Mouse (Mus musculus): ENCODE measurements around the gene Slamf9. TPM values are rescaled to one million over a fixed set of nuclear protein-coding genes. Genes with fewer than 3 reads are reported as not detected.

Gene Slamf9
- polyA plus RNA-seq, 1 experiment: 13.1 TPM

DNA sequence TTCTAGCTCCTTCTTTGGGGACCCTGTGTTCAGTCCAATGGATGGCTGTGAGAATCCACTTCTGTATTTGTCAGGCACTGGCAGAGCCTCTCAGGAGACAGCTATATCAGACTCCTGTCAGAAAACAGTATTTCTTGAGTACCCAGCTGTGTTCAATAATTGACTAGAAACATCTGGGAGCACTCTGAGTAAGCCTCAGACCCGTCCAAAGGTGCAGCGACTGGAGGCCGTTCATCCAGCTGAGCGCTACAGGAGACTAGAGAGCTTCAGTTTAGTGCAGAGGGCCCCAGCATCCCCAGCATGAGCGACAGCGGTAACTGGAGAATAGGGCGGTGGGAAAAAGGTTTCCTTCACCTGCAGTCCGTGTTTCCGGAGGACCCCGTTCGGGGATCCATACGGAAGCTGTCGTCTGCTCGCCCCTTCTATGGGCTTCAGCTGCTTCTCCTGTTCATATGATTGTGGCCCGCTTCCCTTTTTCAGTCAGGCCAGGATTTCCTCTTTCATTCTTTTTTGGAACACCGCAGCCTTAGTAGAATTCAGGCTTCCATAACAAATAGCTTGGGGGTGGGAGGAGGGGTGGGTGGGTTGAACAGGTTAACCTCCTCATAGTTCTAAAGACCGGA, 24.2 kb upstream of the Slamf9 start:
- Histone ChIP-seq H3K4me3 (ENCODE audit: control insufficient read depth, low read depth, low read length) (peak overlapping the region; percentile 68), H3K27ac (ENCODE audit: control insufficient read depth, insufficient read depth, low read depth, low read length) (no peak overlapping the region), H3K36me3 (ENCODE audit: control insufficient read depth, insufficient read depth, low read length) (no peaks in the 10 kb centered on the region), H3K4me1 (ENCODE audit: control insufficient read depth, insufficient read depth, low read length) (peaks cover 6% of the 10 kb centered on the region), H3K27me3 (ENCODE audit: control insufficient read depth, insufficient read depth, low read length) (no peaks in the 10 kb centered on the region)
- TF ChIP-seq CTCF (IDR thresholded peaks at IDR 0.05; ENCODE audit: control insufficient read depth, insufficient read depth, insufficient replicate concordance, low read depth, low read length) (no peak), POLR2A (IDR thresholded peaks at IDR 0.05; ENCODE audit: control insufficient read depth, low read depth, low read length) (no peak)

DNA sequence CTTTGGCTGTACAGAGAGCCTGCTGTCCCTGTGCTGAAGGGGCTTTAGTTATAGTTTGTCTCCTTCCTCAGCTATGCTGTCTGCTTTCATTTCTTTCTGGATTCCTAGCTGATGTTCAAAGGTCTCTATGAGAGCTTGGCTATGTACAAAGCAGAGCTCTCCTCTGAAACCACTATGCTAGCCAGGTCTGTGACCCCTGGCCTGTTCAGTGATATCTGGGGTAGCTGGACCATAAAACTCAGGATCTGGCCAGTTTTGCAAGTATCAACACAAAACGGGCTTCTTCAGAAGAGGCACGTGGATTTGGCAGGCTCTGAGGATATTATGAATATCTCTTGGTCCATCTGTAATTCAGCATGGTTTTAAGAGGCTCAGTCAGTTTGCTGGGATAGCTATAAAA, 22.2 kb upstream of the Slamf9 start:
- H3K4me1 ChIP-seq (ENCODE audit: control insufficient read depth, insufficient read depth, low read length): peaks cover 6% of the 10 kb centered on the region
- no peaks in the 10 kb centered on the region for H3K36me3 ChIP-seq (ENCODE audit: control insufficient read depth, insufficient read depth, low read length)
- no peak overlapping the region for H3K27ac ChIP-seq (ENCODE audit: control insufficient read depth, insufficient read depth, low read depth, low read length)
- TF ChIP-seq POLR2A (IDR thresholded peaks at IDR 0.05; ENCODE audit: control insufficient read depth, low read depth, low read length): no peak
- TF ChIP-seq CTCF (IDR thresholded peaks at IDR 0.05; ENCODE audit: control insufficient read depth, insufficient read depth, insufficient replicate concordance, low read depth, low read length): no peak
- no peaks in the 10 kb centered on the region for H3K27me3 ChIP-seq (ENCODE audit: control insufficient read depth, insufficient read depth, low read length)
- H3K4me3 ChIP-seq (ENCODE audit: control insufficient read depth, low read depth, low read length): no peak overlapping the region

- Histone ChIP-seq H3K27me3 (ENCODE audit: control insufficient read depth, insufficient read depth, low read length) (no peaks in the 10 kb centered on the region), H3K4me1 (ENCODE audit: control insufficient read depth, insufficient read depth, low read length) (peaks cover 6% of the 10 kb centered on the region), H3K27ac (ENCODE audit: control insufficient read depth, insufficient read depth, low read depth, low read length) (no peak overlapping the region), H3K4me3 (ENCODE audit: control insufficient read depth, low read depth, low read length) (no peak overlapping the region), H3K36me3 (ENCODE audit: control insufficient read depth, insufficient read depth, low read length) (no peaks in the 10 kb centered on the region)
- TF ChIP-seq CTCF (IDR thresholded peaks at IDR 0.05; ENCODE audit: control insufficient read depth, insufficient read depth, insufficient replicate concordance, low read depth, low read length) (no peak), POLR2A (IDR thresholded peaks at IDR 0.05; ENCODE audit: control insufficient read depth, low read depth, low read length) (no peak)
Observed at GRCm38 (mm10) chr1:172453810-172454209, 21.3 kb upstream of the Slamf9 start.

- Histone ChIP-seq H3K27me3 (ENCODE audit: control insufficient read depth, insufficient read depth, low read length) (no peaks in the 10 kb centered on the region), H3K27ac (ENCODE audit: control insufficient read depth, insufficient read depth, low read depth, low read length) (no peak overlapping the region), H3K36me3 (ENCODE audit: control insufficient read depth, insufficient read depth, low read length) (no peaks in the 10 kb centered on the region), H3K4me3 (ENCODE audit: control insufficient read depth, low read depth, low read length) (no peak overlapping the region), H3K4me1 (ENCODE audit: control insufficient read depth, insufficient read depth, low read length) (peaks cover 6% of the 10 kb centered on the region)
- TF ChIP-seq POLR2A (IDR thresholded peaks at IDR 0.05; ENCODE audit: control insufficient read depth, low read depth, low read length): no peak
Observed at GRCm38 (mm10) chr1:172455416-172455815, 19.7 kb upstream of the Slamf9 start.

- TF ChIP-seq CTCF (IDR thresholded peaks at IDR 0.05; ENCODE audit: control insufficient read depth, insufficient read depth, insufficient replicate concordance, low read depth, low read length): no peak
- TF ChIP-seq POLR2A (IDR thresholded peaks at IDR 0.05; ENCODE audit: control insufficient read depth, low read depth, low read length): no peak
- 0 out of 2 replicates have a peak overlapping the region, but pooled peaks have one; percentile 25 for H3K27ac ChIP-seq (ENCODE audit: control insufficient read depth, insufficient read depth, low read depth, low read length)
- peaks cover 2% of the 10 kb centered on the region for H3K4me1 ChIP-seq (ENCODE audit: control insufficient read depth, insufficient read depth, low read length)
- H3K27me3 ChIP-seq (ENCODE audit: control insufficient read depth, insufficient read depth, low read length): no peaks in the 10 kb centered on the region
- no peaks in the 10 kb centered on the region for H3K36me3 ChIP-seq (ENCODE audit: control insufficient read depth, insufficient read depth, low read length)
- H3K4me3 ChIP-seq (ENCODE audit: control insufficient read depth, low read depth, low read length): no peak overlapping the region
Observed at GRCm38 (mm10) chr1:172456001-172456677, 19.0 kb upstream of the Slamf9 start.

GRCm38 (mm10) chr1:172457196-172457595, 18.0 kb upstream of the Slamf9 start:
- no peak for TF ChIP-seq CTCF (IDR thresholded peaks at IDR 0.05; ENCODE audit: control insufficient read depth, insufficient read depth, insufficient replicate concordance, low read depth, low read length)
- no peak for TF ChIP-seq POLR2A (IDR thresholded peaks at IDR 0.05; ENCODE audit: control insufficient read depth, low read depth, low read length)

GRCm38 (mm10) chr1:172458041-172458440, 17.1 kb upstream of the Slamf9 start:
- Histone ChIP-seq H3K4me3 (ENCODE audit: control insufficient read depth, low read depth, low read length) (no peak overlapping the region), H3K36me3 (ENCODE audit: control insufficient read depth, insufficient read depth, low read length) (no peaks in the 10 kb centered on the region), H3K4me1 (ENCODE audit: control insufficient read depth, insufficient read depth, low read length) (peaks cover 2% of the 10 kb centered on the region; the same call in 1 of the 2 replicates), H3K27ac (ENCODE audit: control insufficient read depth, insufficient read depth, low read depth, low read length) (no peak overlapping the region), H3K27me3 (ENCODE audit: control insufficient read depth, insufficient read depth, low read length) (no peaks in the 10 kb centered on the region)
- TF ChIP-seq CTCF (IDR thresholded peaks at IDR 0.05; ENCODE audit: control insufficient read depth, insufficient read depth, insufficient replicate concordance, low read depth, low read length) (no peak), POLR2A (IDR thresholded peaks at IDR 0.05; ENCODE audit: control insufficient read depth, low read depth, low read length) (no peak)

More at GRCm38 (mm10) chr1:172457196-172457595, 18.0 kb upstream of the Slamf9 start:
- H3K4me1 ChIP-seq (ENCODE audit: control insufficient read depth, insufficient read depth, low read length): peaks cover 2% of the 10 kb centered on the region; the same call in 1 of the 2 replicates
- H3K36me3 ChIP-seq (ENCODE audit: control insufficient read depth, insufficient read depth, low read length): no peaks in the 10 kb centered on the region
- H3K27ac ChIP-seq (ENCODE audit: control insufficient read depth, insufficient read depth, low read depth, low read length): no peak overlapping the region
- H3K27me3 ChIP-seq (ENCODE audit: control insufficient read depth, insufficient read depth, low read length): no peaks in the 10 kb centered on the region
- H3K4me3 ChIP-seq (ENCODE audit: control insufficient read depth, low read depth, low read length): no peak overlapping the region
